Mouse (Mus musculus): ENCODE measurements around the gene Bcor. TPM values are rescaled to one million over a fixed set of nuclear protein-coding genes. Genes with fewer than 3 reads are reported as not detected.

The Bcor gene
- polyA plus RNA-seq, 1 experiment from 2014 or later, result 4.0 TPM

DNA sequence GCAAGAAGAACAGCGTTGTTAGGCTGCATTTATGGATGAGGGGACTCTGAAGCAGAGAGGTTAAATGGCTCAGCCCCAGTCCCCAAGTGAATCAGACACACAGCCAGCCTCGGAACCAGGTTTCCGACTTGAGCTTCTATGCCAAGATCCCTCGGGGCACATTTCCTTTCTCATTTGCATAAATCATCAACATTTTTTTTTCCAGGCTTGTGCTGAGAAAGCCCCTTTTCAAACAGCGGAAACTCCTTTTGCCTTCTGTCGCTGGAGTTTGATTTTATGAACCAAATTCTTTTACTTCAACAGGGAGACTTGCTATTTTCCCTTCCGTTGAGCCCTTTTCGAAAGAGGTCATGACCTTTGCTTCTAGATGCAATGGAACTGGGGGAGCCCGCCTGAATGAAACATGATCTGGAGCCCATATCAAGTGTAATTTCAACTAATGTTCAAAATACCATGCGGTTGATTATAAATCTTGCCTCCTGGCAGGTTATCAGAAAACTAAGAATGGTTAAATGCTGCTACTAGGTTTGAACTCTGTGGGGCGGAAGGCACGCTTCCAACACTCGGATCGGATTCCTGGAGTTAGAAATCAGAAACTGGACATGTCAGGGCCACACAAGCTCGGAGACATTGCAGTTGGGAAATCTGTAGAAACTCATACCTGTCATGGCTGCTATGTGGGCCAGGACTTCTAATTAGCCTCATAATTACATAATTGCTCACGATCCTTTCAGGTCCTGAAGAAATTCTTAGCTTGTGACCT lies 15.2 kb upstream of the Bcor start:
- H3K4me3 ChIP-seq (ENCODE audit: low read depth, low read length), result no peak overlapping the region
- no peaks in the 10 kb centered on the region for H3K4me1 ChIP-seq (ENCODE audit: insufficient read depth)
- H3K4me2 ChIP-seq (ENCODE audit: low read depth, low read length), result no peak overlapping the region
- ATAC-seq, result no peak
- H3K36me3 ChIP-seq (replicated peaks; ENCODE audit: insufficient read depth, low read length), result no peaks in the 10 kb centered on the region
- no peaks in the 10 kb centered on the region for H3K9me3 ChIP-seq (ENCODE audit: low read length)
- H3K27ac ChIP-seq (ENCODE audit: low read depth), result no peak overlapping the region
- TF ChIP-seq CTCF (IDR thresholded peaks at IDR 0.05; ENCODE audit: low read depth) (no peak), EP300 (IDR thresholded peaks at IDR 0.05; ENCODE audit: low read depth) (no peak)
- H3K9ac ChIP-seq (replicated peaks), result no peak overlapping the region
- WGBS (ENCODE audit: insufficient replicate concordance), result 66% methylated on average over 16 of the region's 16 CpGs
- no peaks in the 10 kb centered on the region for H3K27me3 ChIP-seq (ENCODE audit: insufficient read depth, low read length)
- no peak for DNase-seq

DNA sequence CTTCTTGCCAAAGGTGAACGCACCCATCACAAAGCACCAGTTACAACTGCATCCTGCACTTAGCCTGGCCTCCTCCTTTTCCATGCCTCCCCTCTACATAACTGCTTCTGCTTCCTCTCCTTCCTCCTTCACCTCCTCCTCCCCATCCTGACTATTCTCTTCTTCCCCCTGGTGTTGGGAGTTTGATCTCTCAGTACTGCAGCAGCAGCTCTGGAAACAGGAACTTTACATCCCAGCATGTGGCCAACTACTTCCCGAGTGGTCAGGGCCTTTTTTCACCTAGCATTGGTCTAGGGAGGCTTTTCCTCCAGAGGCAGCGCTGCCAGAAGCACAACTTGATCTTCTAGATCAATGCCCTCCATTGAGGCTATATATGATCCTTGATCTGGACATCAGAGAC lies 10.0 kb upstream of the Bcor start:
- Histone ChIP-seq H3K4me3 (ENCODE audit: low read depth, low read length) (no peak overlapping the region), H3K9me3 (ENCODE audit: low read length) (no peaks in the 10 kb centered on the region), H3K4me1 (ENCODE audit: insufficient read depth) (no peaks in the 10 kb centered on the region), H3K4me2 (ENCODE audit: low read depth, low read length) (no peak overlapping the region), H3K27me3 (ENCODE audit: insufficient read depth, low read length) (no peaks in the 10 kb centered on the region), H3K36me3 (replicated peaks; ENCODE audit: insufficient read depth, low read length) (no peaks in the 10 kb centered on the region), H3K27ac (ENCODE audit: low read depth) (no peak overlapping the region), H3K9ac (replicated peaks) (no peak overlapping the region)
- DNase-seq (no peak), ATAC-seq (no peak)
- 35% methylated on average over 3 of the region's 3 CpGs for WGBS (ENCODE audit: insufficient replicate concordance)
- TF ChIP-seq EP300 (IDR thresholded peaks at IDR 0.05; ENCODE audit: low read depth) (no peak), CTCF (IDR thresholded peaks at IDR 0.05; ENCODE audit: low read depth) (no peak)

DNA sequence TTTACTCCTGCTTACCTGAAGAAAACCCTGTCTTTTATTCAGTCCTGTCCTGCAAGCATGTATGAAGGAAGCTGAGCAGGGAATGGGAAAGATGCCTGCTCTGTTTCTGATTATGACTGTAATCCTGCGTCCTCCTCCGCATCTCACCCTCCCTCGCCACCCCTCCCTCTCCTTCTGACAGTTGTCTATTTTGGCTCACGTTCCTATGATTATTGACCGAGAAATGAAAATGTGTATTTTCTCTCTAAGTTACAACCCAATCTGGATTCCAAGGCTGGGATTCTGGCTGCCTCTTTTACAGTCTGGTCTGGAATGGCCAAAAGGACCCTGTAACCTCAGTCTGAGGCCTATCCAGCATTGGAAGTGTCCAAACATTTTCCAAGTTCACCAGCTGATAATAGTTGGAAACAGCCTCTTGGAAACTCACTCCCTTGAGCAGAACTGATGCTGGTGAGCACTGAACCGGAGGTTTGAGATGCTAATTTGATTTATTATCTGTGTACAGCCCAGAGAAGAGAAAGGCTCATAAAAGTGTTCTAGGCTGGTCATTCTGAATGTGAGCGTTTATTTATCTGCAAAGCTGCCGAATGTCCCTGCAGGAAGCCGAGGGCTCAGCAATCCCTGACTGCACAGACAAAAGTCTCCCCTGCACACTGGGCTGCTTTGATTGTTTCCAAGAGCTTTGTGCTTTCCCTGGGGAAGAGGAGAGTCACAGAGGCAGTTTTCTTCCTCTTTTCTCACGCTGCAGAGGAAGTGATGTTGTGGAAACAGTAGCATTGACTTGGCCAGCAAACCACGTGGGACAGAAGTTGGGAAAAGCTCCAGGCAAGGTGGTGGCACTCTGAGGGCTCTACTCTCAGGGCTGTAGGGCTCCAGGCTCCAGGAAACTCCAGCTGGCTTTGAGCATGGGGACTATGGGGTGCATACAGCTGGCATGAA lies 4.7 kb upstream of the Bcor start:
- DNase-seq, result no peak
- Histone ChIP-seq H3K27me3 (ENCODE audit: insufficient read depth, low read length) (peaks cover 8% of the 10 kb centered on the region; the same call in 1 of the 2 replicates), H3K4me2 (ENCODE audit: low read depth, low read length) (no peak overlapping the region), H3K9me3 (ENCODE audit: low read length) (no peaks in the 10 kb centered on the region), H3K9ac (replicated peaks) (no peak overlapping the region), H3K4me3 (ENCODE audit: low read depth, low read length) (no peak overlapping the region), H3K27ac (ENCODE audit: low read depth) (no peak overlapping the region), H3K4me1 (ENCODE audit: insufficient read depth) (0 out of 2 replicates have a peak, but pooled peaks cover 2% of the 10 kb centered on the region), H3K36me3 (replicated peaks; ENCODE audit: insufficient read depth, low read length) (no peaks in the 10 kb centered on the region)
- WGBS (ENCODE audit: insufficient replicate concordance), result 50% methylated on average over 11 of the region's 11 CpGs
- no peak for ATAC-seq
- no peak for TF ChIP-seq CTCF (IDR thresholded peaks at IDR 0.05; ENCODE audit: low read depth)
- TF ChIP-seq EP300 (IDR thresholded peaks at IDR 0.05; ENCODE audit: low read depth), result no peak

DNA sequence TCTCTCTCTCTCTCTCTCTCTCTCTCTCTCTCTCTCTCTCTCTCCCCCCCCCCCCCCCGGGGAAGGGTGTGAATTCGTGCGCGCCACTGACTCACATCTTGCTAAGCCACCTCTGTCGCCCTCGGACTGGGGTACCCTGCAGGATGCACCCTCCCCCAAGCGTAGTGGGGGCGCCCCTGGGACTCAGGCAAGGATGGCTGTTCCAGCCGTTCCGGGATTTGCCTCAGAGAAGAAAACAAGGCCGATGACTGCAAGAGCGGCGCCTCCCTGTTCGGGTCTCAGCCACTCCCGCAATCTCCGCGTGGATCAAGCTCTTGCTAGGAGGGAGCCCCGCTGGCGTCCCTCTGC lies 647 bp downstream of the Bcor start:
- Histone ChIP-seq H3K36me3 (replicated peaks; ENCODE audit: insufficient read depth, low read length) (no peaks in the 10 kb centered on the region), H3K27me3 (ENCODE audit: insufficient read depth, low read length) (peaks cover 46% of the 10 kb centered on the region), H3K27ac (ENCODE audit: low read depth) (peak overlapping the region; percentile 77), H3K4me1 (ENCODE audit: insufficient read depth) (0 out of 2 replicates have a peak, but pooled peaks cover 2% of the 10 kb centered on the region), H3K9me3 (ENCODE audit: low read length) (no peaks in the 10 kb centered on the region), H3K9ac (replicated peaks) (peak overlapping the region; percentile 55; the same call in 1 of the 2 replicates), H3K4me2 (ENCODE audit: low read depth, low read length) (peak overlapping the region; percentile 72), H3K4me3 (ENCODE audit: low read depth, low read length) (peak overlapping the region; percentile 44)
- WGBS (ENCODE audit: insufficient replicate concordance), result 24% methylated on average over 13 of the region's 19 CpGs
- TF ChIP-seq CTCF (IDR thresholded peaks at IDR 0.05; ENCODE audit: low read depth), result no peak
- no peak for TF ChIP-seq EP300 (IDR thresholded peaks at IDR 0.05; ENCODE audit: low read depth)
- ATAC-seq (0 out of 2 replicates have a peak, but pooled peaks have one; percentile 10), DNase-seq (peak; percentile 35)

DNA sequence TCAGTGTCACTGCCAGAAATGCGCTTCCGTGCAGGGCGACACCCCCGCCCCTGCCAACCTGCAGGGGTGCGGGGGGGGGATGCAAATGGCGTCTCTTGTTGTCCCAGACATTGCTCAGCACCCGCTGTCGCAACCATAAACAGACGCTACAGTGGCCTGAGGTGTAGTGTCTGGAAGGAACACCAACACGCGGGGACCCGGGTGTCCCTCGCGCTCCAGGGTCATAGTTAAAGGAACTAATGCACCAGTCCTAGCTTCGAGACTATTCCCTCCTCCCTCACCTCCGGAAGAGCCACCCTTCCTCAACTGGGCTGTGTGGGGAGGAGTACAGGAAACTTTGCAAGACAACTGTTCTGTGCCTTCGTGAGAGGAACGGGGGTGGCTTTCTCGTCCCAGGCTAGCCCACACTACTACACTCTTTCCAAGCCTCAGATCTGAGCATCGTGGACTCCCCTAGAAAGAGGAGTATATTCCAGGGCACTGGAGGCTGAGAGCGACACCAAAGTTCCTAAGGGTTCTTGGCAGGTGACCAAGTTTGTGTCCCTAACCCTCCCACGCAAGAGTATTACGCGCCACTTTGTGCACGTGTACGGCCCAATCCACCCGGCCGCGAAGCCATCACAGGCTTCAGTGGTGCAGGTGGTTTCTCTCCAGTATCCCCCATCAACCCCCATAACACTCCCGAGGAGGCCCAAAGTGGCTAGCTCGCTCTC lies 1.2 kb downstream of the Bcor start:
- peaks cover 50% of the 10 kb centered on the region for H3K27me3 ChIP-seq (ENCODE audit: insufficient read depth, low read length)
- H3K27ac ChIP-seq (ENCODE audit: low read depth), result peak overlapping the region; percentile 77
- H3K9me3 ChIP-seq (ENCODE audit: low read length), result no peaks in the 10 kb centered on the region
- peak overlapping the region; percentile 44 for H3K4me3 ChIP-seq (ENCODE audit: low read depth, low read length)
- ATAC-seq (peak; percentile 45), DNase-seq (peak; percentile 47)
- 0 out of 2 replicates have a peak, but pooled peaks cover 2% of the 10 kb centered on the region for H3K4me1 ChIP-seq (ENCODE audit: insufficient read depth)
- no peak overlapping the region for H3K9ac ChIP-seq (replicated peaks)
- whole genome bisulfite sequencing (ENCODE audit: insufficient replicate concordance), result 7% methylated on average over 24 of the region's 31 CpGs
- H3K4me2 ChIP-seq (ENCODE audit: low read depth, low read length), result peak overlapping the region; percentile 72
- no peak for TF ChIP-seq CTCF (IDR thresholded peaks at IDR 0.05; ENCODE audit: low read depth)
- TF ChIP-seq EP300 (IDR thresholded peaks at IDR 0.05; ENCODE audit: low read depth), result no peak
- H3K36me3 ChIP-seq (replicated peaks; ENCODE audit: insufficient read depth, low read length), result no peaks in the 10 kb centered on the region

Measured in liver, postnatal 0 days (tissue).